11 mouse cellular contexts compared by ENCODE assay signal in genomic region chr2:16110696-16111095, GRCm38 (mm10).
"Had no signal": no experiment of that assay in that cellular context is flagged by ENCODE, and none has a peak within 500 bp of the region (broad histone marks: within the 10 kb centered on the region; RNA-seq: fewer than 3 reads in every experiment).

No protein-coding gene starts in this region.

- H3K4me1 ChIP-seq: liver, embryonic 13.5 days; midbrain, embryonic 12.5 days had no signal

- H3K9me3 ChIP-seq: liver, embryonic 13.5 days; midbrain, embryonic 12.5 days had no signal

- H3K27ac ChIP-seq: kidney, postnatal 0 days; left cerebral cortex, adult 2 months; liver, embryonic 13.5 days; midbrain, embryonic 12.5 days had no signal

- H3K36me3 ChIP-seq: liver, embryonic 13.5 days; midbrain, embryonic 12.5 days had no signal

- H3K9ac ChIP-seq: liver, embryonic 13.5 days; midbrain, embryonic 12.5 days had no signal

- H3K4me3 ChIP-seq: left cerebral cortex, adult 2 months; liver, embryonic 13.5 days; midbrain, embryonic 12.5 days had no signal

- H3K4me2 ChIP-seq: liver, embryonic 13.5 days; midbrain, embryonic 12.5 days had no signal

- DNase-seq: kidney, postnatal 25 days; layer of hippocampus, postnatal 36 days; liver, embryonic 13.5 days; lung, adult 2 months; lung, postnatal 14 days; lung, postnatal 4 days; thymus, postnatal 25 days had no signal

- H3K27me3 ChIP-seq: liver, embryonic 13.5 days; midbrain, embryonic 12.5 days had no signal

- ATAC-seq: midbrain, embryonic 16.5 days had no signal
